9 mouse cellular contexts compared by ENCODE assay signal in the genomic region with DNA sequence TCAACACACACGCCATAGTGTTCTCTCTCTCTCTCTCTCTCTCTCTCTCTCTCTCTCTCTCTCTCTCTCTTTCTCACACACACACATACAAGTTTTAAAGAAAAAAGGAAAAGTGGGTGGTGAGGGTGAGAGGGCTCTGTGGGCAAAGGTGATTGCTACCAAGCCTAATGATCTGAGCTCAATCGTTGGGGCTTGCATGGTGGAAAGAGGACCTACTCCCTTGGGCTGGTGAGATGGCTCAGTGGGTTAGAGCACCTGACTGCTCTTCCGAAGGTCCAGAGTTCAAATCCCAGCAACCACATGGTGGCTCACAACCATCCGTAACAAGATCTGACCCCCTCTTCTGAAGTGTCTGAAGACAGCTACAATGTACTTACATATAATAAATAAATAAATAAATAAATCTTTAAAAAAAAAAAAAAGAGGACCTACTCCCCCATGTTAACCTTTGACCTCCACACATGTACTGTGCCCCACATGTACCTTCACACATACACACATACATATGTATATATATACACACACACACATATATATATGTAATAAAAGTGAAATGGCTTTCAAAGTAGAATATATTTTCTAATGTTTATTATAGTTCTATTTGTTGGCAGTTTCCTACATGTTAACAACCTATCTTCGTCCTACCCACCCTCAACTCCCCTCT. TPM values are rescaled to one million over a fixed set of nuclear protein-coding genes. Genes with fewer than 3 reads are reported as not detected.
DNase-seq lines count a peak whose midpoint lies in the region; TF ChIP-seq lines count a peak whose summit lies in the region.
"Not testable (repeated sequence)": the region's sequence is repeated elsewhere in the genome, so short reads cannot be mapped to it uniquely, and the experiment has no call there.
"Had no signal": no experiment of that assay in that cellular context is flagged by ENCODE, and none has a peak within 500 bp of the region (broad histone marks: within the 10 kb centered on the region; RNA-seq: fewer than 3 reads in every experiment).

No protein-coding gene starts in this region.

- H3ac ChIP-seq in myocyte (ENCODE audit: control insufficient read depth, insufficient read length), result not testable (repeated sequence)

- in situ Hi-C loops in CH12.LX (cut with MboI; ENCODE audit: low pct_ligation_motif_present, low pct_unique_long_range_greater_than_20kb, low sequenced_read_pairs), result not testable (repeated sequence)

- H3K4me1 ChIP-seq in CH12.LX (ENCODE audit: control insufficient read depth in 1 of 2, insufficient read depth in 2 of 2) (peaks cover 25 to 57% of the 10 kb centered on the region in 2 experiments), MEL (ENCODE audit: control insufficient read depth in 1 of 2, insufficient read depth in 2 of 2, low read length in 2 of 2) (peaks cover 4 to 24% of the 10 kb centered on the region in 2 experiments; a peak in 3 of 4 replicates)
- not testable (repeated sequence) for H3K4me1 ChIP-seq in brown adipose tissue, adult 24 weeks (ENCODE audit: control insufficient read depth, insufficient read depth, insufficient read length, low read length)
- H3K4me1 ChIP-seq in megakaryocyte, embryonic 14.5 days, result peaks cover 84% of the 10 kb centered on the region
- peaks cover 26% of the 10 kb centered on the region; the same call in 1 of the 2 replicates for H3K4me1 ChIP-seq in spleen, adult 2 months (ENCODE audit: control insufficient read depth, insufficient read depth, insufficient read length)

- TF ChIP-seq RAD21 in CH12.LX (IDR thresholded peaks at IDR 0.05; ENCODE audit: low read depth, low read length); MEL (IDR thresholded peaks at IDR 0.05; ENCODE audit: low read depth, low read length): not testable (repeated sequence)

- not testable (repeated sequence) for H3K9ac ChIP-seq in CH12.LX (ENCODE audit: insufficient read depth, low read depth)
- peak overlapping the region; percentile 13; the same call in 1 of the 2 replicates for H3K9ac ChIP-seq in MEL (ENCODE audit: control insufficient read depth, low read depth, low read length, poor library complexity, severe bottlenecking)

- not testable (repeated sequence) for TF ChIP-seq POLR2A in CH12.LX (IDR thresholded peaks at IDR 0.05; ENCODE audit: low read depth, low read length); MEL (IDR thresholded peaks at IDR 0.05; ENCODE audit: control insufficient read depth in 1 of 2, insufficient read depth in 1 of 2, low read depth in 1 of 2, low read length in 2 of 2, poor library complexity in 1 of 2); myocyte (IDR thresholded peaks at IDR 0.05; ENCODE audit: insufficient read length, low read depth); spleen, adult 2 months (IDR thresholded peaks at IDR 0.05; ENCODE audit: low read depth, low read length)

- H3K79me2 ChIP-seq in CH12.LX (replicated peaks; ENCODE audit: control insufficient read depth, extremely low read depth, insufficient read depth, poor library complexity, severe bottlenecking) (peaks cover 28% of the 10 kb centered on the region), MEL (ENCODE audit: control insufficient read depth, insufficient read depth, low read length, poor library complexity) (peaks cover 35% of the 10 kb centered on the region), macrophage (ENCODE audit: inconsistent target) (peaks cover 52% of the 10 kb centered on the region)
- not testable (repeated sequence) for H3K79me2 ChIP-seq in myocyte (ENCODE audit: control insufficient read depth, insufficient read depth)

- peaks cover 4 to 14% of the 10 kb centered on the region in 2 experiments for H3K36me3 ChIP-seq in CH12.LX (replicated peaks in 1 of 2; ENCODE audit: control insufficient read depth in 1 of 2, insufficient read depth in 1 of 2, low read length in 1 of 2)
- H3K36me3 ChIP-seq in MEL (ENCODE audit: control insufficient read depth in 1 of 2, insufficient read depth in 2 of 2, low read length in 2 of 2), result peaks cover 0 to 15% of the 10 kb centered on the region in 2 experiments; a peak in 2 of 4 replicates
- H3K36me3 ChIP-seq in macrophage (ENCODE audit: inconsistent target); myocyte (ENCODE audit: control insufficient read depth, insufficient read depth); spleen, adult 2 months (ENCODE audit: control insufficient read depth, insufficient read depth, low read length): not testable (repeated sequence)
- H3K36me3 ChIP-seq in megakaryocyte, embryonic 14.5 days (replicated peaks; ENCODE audit: low read length), result peaks cover 29% of the 10 kb centered on the region

- not testable (repeated sequence) for H3K9me3 ChIP-seq in CH12.LX (replicated peaks; ENCODE audit: low read length); MEL (replicated peaks; ENCODE audit: insufficient read depth, low read length); megakaryocyte, embryonic 14.5 days

- not testable (repeated sequence) for TF ChIP-seq CTCF in CH12.LX (conservative IDR thresholded peaks at IDR 0.05 in 1 of 2, IDR thresholded peaks at IDR 0.05 in 1 of 2; ENCODE audit: low read depth in 2 of 2, low read length in 2 of 2); MEL (IDR thresholded peaks at IDR 0.05 in 2 of 3, conservative IDR thresholded peaks at IDR 0.05 in 1 of 3; ENCODE audit: control insufficient read depth in 1 of 3, insufficient read depth in 1 of 3, low read depth in 2 of 3, low read length in 3 of 3, poor library complexity in 1 of 3, severe bottlenecking in 1 of 3); spleen, adult 2 months (IDR thresholded peaks at IDR 0.05; ENCODE audit: extremely low read depth, insufficient read depth, insufficient read length, insufficient replicate concordance)

- dilution Hi-C loops in CH12.LX (cut with MboI; ENCODE audit: extremely low pct_ligation_motif_present, extremely low pct_unique_long_range_greater_than_20kb, low sequenced_read_pairs), result not testable (repeated sequence)

- H3K4me2 ChIP-seq in CH12.LX (ENCODE audit: insufficient read depth, low read depth, poor library complexity, severe bottlenecking), result peak overlapping the region; percentile 87; the same call in 1 of the 2 replicates
- not testable (repeated sequence) for H3K4me2 ChIP-seq in myocyte (ENCODE audit: low read depth)

- H3K27me3 ChIP-seq in CH12.LX (replicated peaks); MEL (ENCODE audit: control insufficient read depth in 1 of 2, insufficient read depth in 2 of 2, low read length in 2 of 2); megakaryocyte, embryonic 14.5 days (replicated peaks); spleen, adult 2 months (ENCODE audit: control insufficient read depth, insufficient read depth, low read length): not testable (repeated sequence)
- H3K27me3 ChIP-seq in myocyte (ENCODE audit: control insufficient read depth, insufficient read depth, insufficient read length), result peaks cover 30% of the 10 kb centered on the region

- WGBS in macrophage (ENCODE audit: missing documents), result 85% methylated on average over 3 of the region's 5 CpGs
- 78% methylated on average over 5 of the region's 5 CpGs for WGBS in spleen, adult 2 months

- H3K4me3 ChIP-seq in CH12.LX (replicated peaks in 1 of 3; ENCODE audit: low read depth in 2 of 3, low read length in 2 of 3, poor library complexity in 1 of 3) (peak overlapping the region in 1 of 3 experiments; percentile 83), myocyte (peak overlapping the region; percentile 54)
- H3K4me3 ChIP-seq in MEL (ENCODE audit: control insufficient read depth in 1 of 2, insufficient read depth in 1 of 2, low read depth in 2 of 2, low read length in 2 of 2); brown adipose tissue, adult 24 weeks (ENCODE audit: insufficient read depth, low read depth, low read length); macrophage (ENCODE audit: inconsistent target); spleen, adult 2 months (ENCODE audit: extremely low read depth, insufficient read depth, insufficient read length): not testable (repeated sequence)
- H3K4me3 ChIP-seq in megakaryocyte, embryonic 14.5 days (replicated peaks), result peak overlapping the region; percentile 99

- peak overlapping the region; percentile 99 for H3K27ac ChIP-seq in CH12.LX (ENCODE audit: insufficient read depth, low read depth)
- peak overlapping the region; percentile 62 for H3K27ac ChIP-seq in MEL (ENCODE audit: control insufficient read depth, low read depth, low read length)
- peak overlapping the region; percentile 58; the same call in 1 of the 2 replicates for H3K27ac ChIP-seq in brown adipose tissue, adult 24 weeks (replicated peaks; ENCODE audit: low read depth, low read length)
- 0 out of 2 replicates have a peak overlapping the region, but pooled peaks have one; percentile 97 for H3K27ac ChIP-seq in macrophage
- H3K27ac ChIP-seq in spleen, adult 2 months (ENCODE audit: insufficient read depth, low read length), result peak overlapping the region; percentile 93; the same call in 1 of the 2 replicates

- TF ChIP-seq EP300 in CH12.LX (IDR thresholded peaks at IDR 0.05; ENCODE audit: low read length); MEL (IDR thresholded peaks at IDR 0.05; ENCODE audit: low read depth in 1 of 2, low read length in 2 of 2): not testable (repeated sequence)

- peak; percentile 58 for DNase-seq in CH12.LX (ENCODE audit: extremely low read depth)
- DNase-seq in MEL (ENCODE audit: low read depth, low spot score); spleen, adult 2 months (ENCODE audit: low read depth in 1 of 2, low spot score in 2 of 2): not testable (repeated sequence)

RNA-seq across cellular contexts. Expression of gene Vav1, which starts 1.2 kb away (rescaled TPM):
- total RNA-seq in CH12.LX (2012; rRNA removed) (84.3 and 108 TPM in 2 replicates), CH12.LX (2014; rRNA removed) (60.3 and 66.7 TPM in 2 replicates), MEL (2012; rRNA removed) (81.8 and 86.7 TPM in 2 replicates)
- polyA plus RNA-seq in CH12.LX (2012; ENCODE audit: insufficient read length, low read depth) (90.9 and 99.8 TPM in 2 replicates), MEL (2012; ENCODE audit: insufficient read depth in 1 of 2, insufficient read length in 2 of 2, low read depth in 1 of 2, low replicate concordance in 2 of 2, missing spikeins in 1 of 2) (10 to 100 TPM in 1 of 2 experiments, not detected in 1; 99.6 TPM), macrophage (2018) (91.4 to 144 TPM (median 106 TPM) in 3 replicates), myocyte (2012; fragmentation: generic; extraction: Trizol) (not detected)
- 1.3 and 1.5 TPM in 2 replicates for polyA plus RNA-seq in brown adipose tissue, adult 24 weeks (2012; ENCODE audit: insufficient read depth, insufficient read length, missing spikeins)
- total RNA-seq in macrophage (2018; cell fraction: chromatin; rRNA removed), result 100 to 1,000 TPM; 144 to 640 (median 355) TPM
- 100 to 1,000 TPM in 25 of 26 experiments, 10 to 100 TPM in 1; 97.9 to 300 (median 165) TPM for total RNA-seq in macrophage (2018; cell fraction: cytosol; rRNA removed)
- 100 to 1,000 TPM; 118 to 364 (median 250) TPM for total RNA-seq in macrophage (2018; cell fraction: nucleus; rRNA removed)
- polyA plus RNA-seq in megakaryocyte, embryonic 14.5 days (2012; ENCODE audit: insufficient read depth, low replicate concordance), result 34.6 and 164 TPM in 2 replicates
- 51.6 and 53.3 TPM in 2 replicates for polyA plus RNA-seq in spleen, adult 2 months (2012; rRNA removed)
- polyA plus RNA-seq: C2C12, Patski had no signal

RNA-seq across cellular contexts. Expression of gene Trip10, which starts 28.5 kb away (rescaled TPM):
- total RNA-seq in CH12.LX (2012; rRNA removed) (22.9 and 25.2 TPM in 2 replicates), CH12.LX (2014; rRNA removed) (21.5 and 22.1 TPM in 2 replicates), MEL (2012; rRNA removed) (8.9 and 10.9 TPM in 2 replicates)
- polyA plus RNA-seq in CH12.LX (2012; ENCODE audit: insufficient read length, low read depth) (40.0 and 44.6 TPM in 2 replicates), MEL (2012; ENCODE audit: insufficient read depth in 1 of 2, insufficient read length in 2 of 2, low read depth in 1 of 2, low replicate concordance in 2 of 2, missing spikeins in 1 of 2) (10 to 100 TPM in 1 of 2 experiments, not detected in 1; 20.8 TPM), macrophage (2018) (16.5 to 20.2 TPM (median 17.0 TPM) in 3 replicates), myocyte (2012; fragmentation: generic; extraction: Trizol) (39.2 TPM)
- polyA plus RNA-seq in brown adipose tissue, adult 24 weeks (2012; ENCODE audit: insufficient read depth, insufficient read length, missing spikeins), result 20.4 and 30.0 TPM in 2 replicates
- total RNA-seq in macrophage (2018; cell fraction: chromatin; rRNA removed), result 100 to 1,000 TPM in 5 of 26 experiments, 10 to 100 TPM in 21; 14.3 to 357 (median 42.1) TPM
- 10 to 100 TPM in 17 of 26 experiments, 1 to 10 TPM in 9; 5.2 to 56.0 (median 15.0) TPM for total RNA-seq in macrophage (2018; cell fraction: cytosol; rRNA removed)
- 100 to 1,000 TPM in 3 of 26 experiments, 10 to 100 TPM in 19, 1 to 10 TPM in 4; 8.2 to 261 (median 20.5) TPM for total RNA-seq in macrophage (2018; cell fraction: nucleus; rRNA removed)
- 25.4 and 45.7 TPM in 2 replicates for polyA plus RNA-seq in megakaryocyte, embryonic 14.5 days (2012; ENCODE audit: insufficient read depth, low replicate concordance)
- polyA plus RNA-seq in spleen, adult 2 months (2012; rRNA removed), result 9.8 and 10.5 TPM in 2 replicates

RNA-seq across cellular contexts. Expression of gene Gpr108, which starts 29.5 kb away (rescaled TPM):
- total RNA-seq in CH12.LX (2012; rRNA removed) (23.6 and 32.0 TPM in 2 replicates), CH12.LX (2014; rRNA removed) (17.4 and 20.2 TPM in 2 replicates), MEL (2012; rRNA removed) (21.8 and 22.1 TPM in 2 replicates)
- polyA plus RNA-seq in CH12.LX (2012; ENCODE audit: insufficient read length, low read depth) (25.0 and 26.0 TPM in 2 replicates), MEL (2012; ENCODE audit: insufficient read depth in 1 of 2, insufficient read length in 2 of 2, low read depth in 1 of 2, low replicate concordance in 2 of 2, missing spikeins in 1 of 2) (10 to 100 TPM in 1 of 2 experiments, not detected in 1; 35.9 TPM), macrophage (2018) (44.3 to 68.7 TPM (median 50.3 TPM) in 3 replicates), myocyte (2012; fragmentation: generic; extraction: Trizol) (53.9 TPM)
- polyA plus RNA-seq in brown adipose tissue, adult 24 weeks (2012; ENCODE audit: insufficient read depth, insufficient read length, missing spikeins), result 36.4 and 36.6 TPM in 2 replicates
- 10 to 100 TPM; 24.7 to 90.1 (median 45.8) TPM for total RNA-seq in macrophage (2018; cell fraction: chromatin; rRNA removed)
- total RNA-seq in macrophage (2018; cell fraction: cytosol; rRNA removed), result 10 to 100 TPM; 34.9 to 64.9 (median 53.9) TPM
- total RNA-seq in macrophage (2018; cell fraction: nucleus; rRNA removed), result 10 to 100 TPM; 41.5 to 96.3 (median 60.9) TPM
- 30.6 and 33.1 TPM in 2 replicates for polyA plus RNA-seq in megakaryocyte, embryonic 14.5 days (2012; ENCODE audit: insufficient read depth, low replicate concordance)
- 38.5 and 39.0 TPM in 2 replicates for polyA plus RNA-seq in spleen, adult 2 months (2012; rRNA removed)

RNA-seq across cellular contexts. Expression of gene C3, which starts 49.8 kb away (rescaled TPM):
- total RNA-seq in CH12.LX (2012; rRNA removed) (2.5 and 5.4 TPM in 2 replicates), CH12.LX (2014; rRNA removed) (1.4 and 3.9 TPM in 2 replicates), MEL (2012; rRNA removed) (0.35 and 0.59 TPM in 2 replicates)
- polyA plus RNA-seq in CH12.LX (2012; ENCODE audit: insufficient read length, low read depth) (1.2 and 1.5 TPM in 2 replicates), MEL (2012; ENCODE audit: insufficient read depth in 1 of 2, insufficient read length in 2 of 2, low read depth in 1 of 2, low replicate concordance in 2 of 2, missing spikeins in 1 of 2) (1 to 10 TPM in 1 of 2 experiments, not detected in 1; 3.2 TPM), macrophage (2018) (15.9 to 57.7 TPM (median 40.8 TPM) in 3 replicates), myocyte (2012; fragmentation: generic; extraction: Trizol) (0.12 TPM)
- polyA plus RNA-seq in brown adipose tissue, adult 24 weeks (2012; ENCODE audit: insufficient read depth, insufficient read length, missing spikeins), result 266 and 361 TPM in 2 replicates
- total RNA-seq in macrophage (2018; cell fraction: chromatin; rRNA removed), result 100 to 1,000 TPM in 15 of 26 experiments, 10 to 100 TPM in 7, 1 to 10 TPM in 4; 3.9 to 776 (median 193) TPM
- 100 to 1,000 TPM in 15 of 26 experiments, 10 to 100 TPM in 11; 11.1 to 560 (median 171) TPM for total RNA-seq in macrophage (2018; cell fraction: cytosol; rRNA removed)
- 100 to 1,000 TPM in 21 of 26 experiments, 10 to 100 TPM in 5; 12.5 to 881 (median 340) TPM for total RNA-seq in macrophage (2018; cell fraction: nucleus; rRNA removed)
- polyA plus RNA-seq in megakaryocyte, embryonic 14.5 days (2012; ENCODE audit: insufficient read depth, low replicate concordance), result 0.52 and 16.6 TPM in 2 replicates
- 160 and 170 TPM in 2 replicates for polyA plus RNA-seq in spleen, adult 2 months (2012; rRNA removed)
